Mouse (Mus musculus): ENCODE data around the gene Lrrc75b. TPM values are rescaled to one million over a fixed set of nuclear protein-coding genes. Genes with fewer than 3 reads are reported as not detected.

The Lrrc75b gene
- under 1 TPM; 0.19 to 0.37 (median 0.26) TPM for total RNA-seq (2022)

- DNase-seq: peak; percentile 26
These were observed at the start of gene Lrrc75b for GRCm38 (mm10) chr10:75559676-75560548. TSS of gene Lrrc75b (minus strand) at chr10:75560330.

- no peak for DNase-seq
These were observed 48.8 kb upstream of the Lrrc75b start for GRCm38 (mm10) chr10:75608975-75609374.

- no peak for DNase-seq
These were observed 47.1 kb upstream of the Lrrc75b start for GRCm38 (mm10) chr10:75607253-75607652.

GRCm38 (mm10) chr10:75605162-75605846 lies 45.2 kb upstream of the Lrrc75b start:
- DNase-seq: no peak

GRCm38 (mm10) chr10:75600189-75600730 lies 40.1 kb upstream of the Lrrc75b start:
- no peak for DNase-seq

- no peak for DNase-seq
These were observed 35.9 kb upstream of the Lrrc75b start for GRCm38 (mm10) chr10:75595981-75596380.

GRCm38 (mm10) chr10:75592585-75592984 lies 32.5 kb upstream of the Lrrc75b start:
- DNase-seq: no peak

GRCm38 (mm10) chr10:75591211-75591894 lies 31.2 kb upstream of the Lrrc75b start:
- no peak for DNase-seq

GRCm38 (mm10) chr10:75589651-75590050 lies 29.5 kb upstream of the Lrrc75b start:
- DNase-seq: no peak

GRCm38 (mm10) chr10:75589129-75589528 lies 29.0 kb upstream of the Lrrc75b start, which contains the start of gene Ggt5:
TSS of gene Ggt5 (plus strand) at chr10:75589340.
- DNase-seq: no peak

- DNase-seq: no peak
These were observed 28.2 kb upstream of the Lrrc75b start for GRCm38 (mm10) chr10:75588336-75588735.

- DNase-seq: no peak
These were observed 27.7 kb upstream of the Lrrc75b start for GRCm38 (mm10) chr10:75587781-75588180.

GRCm38 (mm10) chr10:75586553-75586879 lies 26.4 kb upstream of the Lrrc75b start:
- DNase-seq: no peak

GRCm38 (mm10) chr10:75585876-75586552 lies 25.9 kb upstream of the Lrrc75b start:
- peak; percentile 74 for DNase-seq

GRCm38 (mm10) chr10:75579129-75579528 lies 19.0 kb upstream of the Lrrc75b start:
- no peak for DNase-seq

GRCm38 (mm10) chr10:75573965-75574364 lies 13.8 kb upstream of the Lrrc75b start:
- no peak for DNase-seq

- DNase-seq: no peak
These were observed 13.1 kb upstream of the Lrrc75b start for GRCm38 (mm10) chr10:75573181-75573580.

GRCm38 (mm10) chr10:75571937-75572336 lies 11.8 kb upstream of the Lrrc75b start:
- no peak for DNase-seq

- no peak for DNase-seq
These were observed 11.0 kb upstream of the Lrrc75b start for GRCm38 (mm10) chr10:75570981-75571657.

- DNase-seq: no peak
These were observed 8.7 kb upstream of the Lrrc75b start for GRCm38 (mm10) chr10:75568851-75569250.

GRCm38 (mm10) chr10:75568441-75568840 lies 8.3 kb upstream of the Lrrc75b start:
- DNase-seq: no peak

- no peak for DNase-seq
These were observed 7.9 kb upstream of the Lrrc75b start for GRCm38 (mm10) chr10:75568029-75568428.
